Mouse (Mus musculus) stomach, postnatal 0 days (tissue): ENCODE data around the gene Ppil1. TPM values are rescaled to one million over a fixed set of nuclear protein-coding genes. Genes with fewer than 3 reads are reported as not detected.
A peak's percentile ranks its signal among the peaks of the same experiment; 100 is the strongest.

ENCODE experiments used
- ATAC-seq: fragments of 200-750 bp; cut with Nextera tagmentation; 2 replicates; pipeline ENCODE4 v1.8.0; 2017; ENCODE audit not compliant: low FRiP score, low TSS enrichment
- DNase-seq: peaks from one replicate; pipeline ENCODE4 v3.0.0-alpha.2; 2016; ENCODE audit warnings: low spot score
- H3K27ac ChIP-seq: fragments of 300-500 bp; sonication (generic); replicated peaks from 2 replicates; pipeline ENCODE4 v1.5.1; 2014; ENCODE audit warnings: mild to moderate bottlenecking, control low read depth
- H3K27me3 ChIP-seq: fragments of 300-500 bp; sonication (generic); 2 replicates; pipeline ENCODE4 v1.6.1; 2014; ENCODE audit warnings: low read length; ENCODE audit not compliant: control insufficient read depth, insufficient read depth
- H3K36me3 ChIP-seq: fragments of 300-500 bp; sonication (generic); 2 replicates; pipeline ENCODE4 v1.6.1; 2014; ENCODE audit warnings: low read length, mixed read lengths; ENCODE audit not compliant: control insufficient read depth, insufficient read depth
- H3K4me1 ChIP-seq: fragments of 300-500 bp; sonication (generic); replicated peaks from 2 replicates; pipeline ENCODE4 v1.6.1; 2014; ENCODE audit warnings: antibody characterized with exemption; ENCODE audit not compliant: control insufficient read depth, insufficient read depth
- H3K4me2 ChIP-seq: fragments of 300-500 bp; sonication (generic); replicated peaks from 2 replicates; pipeline ENCODE4 v1.6.1; 2014; ENCODE audit warnings: low read depth, mild to moderate bottlenecking, control low read depth, moderate library complexity
- H3K4me3 ChIP-seq: fragments of 300-500 bp; sonication (generic); 2 replicates; pipeline ENCODE4 v1.5.1; 2014; ENCODE audit warnings: low read depth, low read length, control low read depth
- H3K9ac ChIP-seq: fragments of 300-500 bp; sonication (generic); 2 replicates; pipeline ENCODE4 v1.6.1; 2014; ENCODE audit warnings: mild to moderate bottlenecking, low read length, control low read depth, mixed read lengths
- H3K9me3 ChIP-seq: fragments of 300-500 bp; sonication (generic); 2 replicates; pipeline ENCODE4 v1.6.1; 2016; ENCODE audit warnings: low read length; ENCODE audit not compliant: control insufficient read depth
- CTCF ChIP-seq: IDR thresholded peaks from 2 replicates; pipeline ENCODE4 v1.5.1; 2016; ENCODE audit warnings: antibody characterized with exemption, low read depth, mild to moderate bottlenecking, moderate library complexity
- EP300 ChIP-seq: optimal IDR thresholded peaks from 2 replicates; pipeline ENCODE3; 2016; ENCODE audit warnings: antibody characterized with exemption
- WGBS: fragments of 180-500 bp; shearing (Covaris S2); extraction: QIAGEN DNeasy Blood & Tissue Kit; methylation state at CpG from one replicate; pipeline ENCODE4 v1.1.7; 2014; 5-methylcytosine and 5-hydroxymethylcytosine counted together
- polyA plus RNA-seq: library from polyadenylated mRNA; unstranded; fragments of >200 nt; fragmentation: Nextera tagmentation; extraction: Ambion mirVana; gene quantifications from 2 replicates; pipeline ENCODE4 v1.2.1, GENCODE M21; 2015

Ppil1 gene
- polyA plus RNA-seq, 1 experiment from 2014 or later, result 64.6 TPM

- Histone ChIP-seq H3K27ac (peak overlapping the region; percentile 89; the same call in 1 of the 2 replicates), H3K9me3 (no peaks in the 10 kb centered on the region), H3K9ac (no peak overlapping the region), H3K4me2 (no peak overlapping the region; the same call in 1 of the 2 replicates), H3K27me3 (no peaks in the 10 kb centered on the region), H3K36me3 (0 out of 2 replicates have a peak, but pooled peaks cover 7% of the 10 kb centered on the region), H3K4me3 (no peak overlapping the region), H3K4me1 (peaks cover 3% of the 10 kb centered on the region; the same call in 1 of the 2 replicates)
- no peak for ATAC-seq
- TF ChIP-seq CTCF (no peak), EP300 (no peak)
- DNase-seq, result no peak
- 80% methylated on average over 5 of the region's 5 CpGs for WGBS
Observed at GRCm38 (mm10) chr17:29264760-29265159, 774 bp upstream of the Ppil1 start.

DNA sequence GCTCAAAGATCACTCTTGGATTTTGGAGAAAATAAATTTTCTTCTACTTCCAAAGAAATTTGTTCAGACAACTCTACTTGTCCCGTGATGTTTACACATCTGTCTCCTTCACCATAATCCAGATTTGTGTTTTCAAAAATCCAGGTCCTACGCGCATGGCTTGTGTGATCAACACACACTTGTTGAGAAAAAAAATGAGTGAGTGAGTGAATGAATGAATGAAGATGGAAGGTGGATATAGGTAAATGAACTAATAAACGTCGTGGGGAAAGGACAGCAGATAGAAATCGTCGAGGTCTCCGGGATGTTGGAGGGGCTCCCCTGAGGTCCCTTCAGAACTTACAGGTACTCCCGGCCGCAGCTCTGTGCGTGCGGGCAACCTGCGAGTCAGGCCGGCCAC is 569 bp downstream of the Ppil1 start:
- Histone ChIP-seq H3K4me2 (peak overlapping the region; percentile 83), H3K27me3 (no peaks in the 10 kb centered on the region), H3K9me3 (no peaks in the 10 kb centered on the region), H3K27ac (peak overlapping the region; percentile 89), H3K36me3 (0 out of 2 replicates have a peak, but pooled peaks cover 7% of the 10 kb centered on the region), H3K4me1 (peaks cover 3% of the 10 kb centered on the region; the same call in 1 of the 2 replicates), H3K9ac (peak overlapping the region; percentile 74), H3K4me3 (peak overlapping the region; percentile 76)
- ATAC-seq (no peak), DNase-seq (no peak)
- TF ChIP-seq EP300, result no peak
- no peak for TF ChIP-seq CTCF
- WGBS, result 1% methylated on average over 14 of the region's 14 CpGs

GRCm38 (mm10) chr17:29262259-29262649 is 1.7 kb downstream of the Ppil1 start:
- ATAC-seq (no peak), DNase-seq (no peak)
- Histone ChIP-seq H3K9ac (no peak overlapping the region), H3K36me3 (0 out of 2 replicates have a peak, but pooled peaks cover 7% of the 10 kb centered on the region), H3K4me2 (peak overlapping the region; percentile 5; the same call in 1 of the 2 replicates), H3K27me3 (no peaks in the 10 kb centered on the region), H3K9me3 (no peaks in the 10 kb centered on the region), H3K4me3 (no peak overlapping the region), H3K4me1 (peaks cover 3% of the 10 kb centered on the region; the same call in 1 of the 2 replicates), H3K27ac (no peak overlapping the region)
- peak; percentile 34; the same call in 1 of the 2 replicates for TF ChIP-seq CTCF
- no peak for TF ChIP-seq EP300
- WGBS, result 33% methylated on average over 2 of the region's 2 CpGs

GRCm38 (mm10) chr17:29261603-29262258 is 2.3 kb downstream of the Ppil1 start:
- Histone ChIP-seq H3K36me3 (0 out of 2 replicates have a peak, but pooled peaks cover 7% of the 10 kb centered on the region), H3K4me1 (peaks cover 3% of the 10 kb centered on the region; the same call in 1 of the 2 replicates), H3K27ac (no peak overlapping the region), H3K27me3 (no peaks in the 10 kb centered on the region), H3K4me3 (no peak overlapping the region), H3K4me2 (no peak overlapping the region), H3K9me3 (no peaks in the 10 kb centered on the region), H3K9ac (no peak overlapping the region)
- no peak for TF ChIP-seq EP300
- TF ChIP-seq CTCF, result no peak
- ATAC-seq, result no peak
- DNase-seq, result no peak
- 87% methylated on average over 22 of the region's 22 CpGs for WGBS

DNA sequence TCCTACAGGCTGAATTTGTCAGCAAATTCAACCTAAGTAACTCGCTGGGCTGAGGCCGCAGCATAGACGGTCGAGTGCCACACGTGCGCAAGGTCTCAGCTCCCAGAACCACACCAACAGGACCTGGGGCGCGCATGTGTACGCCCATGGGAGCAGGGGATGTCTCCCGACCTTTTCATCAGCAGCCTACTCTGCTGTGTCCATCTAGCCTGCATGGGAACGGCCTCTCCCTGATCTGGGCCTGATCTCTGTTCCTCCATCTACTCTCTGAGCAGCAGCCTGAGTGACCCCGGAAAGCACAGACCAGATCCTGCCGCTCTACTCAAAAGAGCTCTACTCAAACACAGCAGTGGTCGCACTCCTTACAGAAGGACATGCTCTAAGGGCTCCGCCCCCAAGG is 3.5 kb downstream of the Ppil1 start:
- H3K4me2 ChIP-seq, result no peak overlapping the region
- TF ChIP-seq EP300 (no peak), CTCF (no peak)
- DNase-seq (no peak), ATAC-seq (no peak)
- peaks cover 3% of the 10 kb centered on the region; the same call in 1 of the 2 replicates for H3K4me1 ChIP-seq
- no peaks in the 10 kb centered on the region for H3K27me3 ChIP-seq
- no peak overlapping the region for H3K4me3 ChIP-seq
- 81% methylated on average over 15 of the region's 15 CpGs for WGBS
- 0 out of 2 replicates have a peak, but pooled peaks cover 7% of the 10 kb centered on the region for H3K36me3 ChIP-seq
- H3K9ac ChIP-seq, result no peak overlapping the region
- H3K27ac ChIP-seq, result no peak overlapping the region
- no peaks in the 10 kb centered on the region for H3K9me3 ChIP-seq

DNA sequence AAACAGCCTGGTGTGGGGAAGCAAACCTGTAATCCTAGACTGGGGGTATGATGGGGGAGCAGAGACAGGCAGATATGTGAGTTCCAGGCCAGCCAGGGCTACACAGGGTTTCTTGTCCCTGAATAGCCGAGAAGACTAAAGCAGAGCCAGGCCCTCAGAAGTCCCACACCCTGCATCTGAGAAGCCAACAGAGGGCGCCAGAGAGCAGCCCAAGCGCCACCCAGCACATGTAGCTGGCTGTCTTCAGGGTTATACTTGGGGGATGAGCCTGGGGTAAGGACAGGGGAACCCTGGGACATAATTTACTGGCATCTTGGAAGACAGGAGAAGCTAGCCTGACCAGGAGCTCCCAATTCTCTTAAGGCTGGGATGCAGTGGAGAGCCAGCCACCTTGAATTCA is 4.5 kb downstream of the Ppil1 start:
- DNase-seq, result peak; percentile 87
- H3K27ac ChIP-seq, result peak overlapping the region; percentile 45; the same call in 1 of the 2 replicates
- peak; percentile 98 for TF ChIP-seq CTCF
- TF ChIP-seq EP300, result no peak
- 0 out of 2 replicates have a peak, but pooled peaks cover 7% of the 10 kb centered on the region for H3K36me3 ChIP-seq
- H3K4me1 ChIP-seq, result peaks cover 3% of the 10 kb centered on the region; the same call in 1 of the 2 replicates
- H3K9ac ChIP-seq, result no peak overlapping the region
- no peak overlapping the region for H3K4me2 ChIP-seq
- no peaks in the 10 kb centered on the region for H3K9me3 ChIP-seq
- peak; percentile 61 for ATAC-seq
- 2% methylated on average over 3 of the region's 3 CpGs for WGBS
- no peaks in the 10 kb centered on the region for H3K27me3 ChIP-seq
- no peak overlapping the region for H3K4me3 ChIP-seq
